Mouse (Mus musculus) forebrain, embryonic 11.5 days (tissue): ENCODE data around the gene Rbfox2. TPM values are rescaled to one million over a fixed set of nuclear protein-coding genes. Genes with fewer than 3 reads are reported as not detected.
A peak's percentile ranks its signal among the peaks of the same experiment; 100 is the strongest.

Experiments used
- ATAC-seq: fragments of 200-750 bp; cut with Nextera tagmentation; replicated peaks from 2 replicates; pipeline ENCODE4 v1.8.0; 2017; ENCODE audit warnings: moderate TSS enrichment; ENCODE audit not compliant: low FRiP score
- DNase-seq: peaks from one replicate; pipeline ENCODE4 v3.0.0-alpha.2; 2017; ENCODE audit warnings: low spot score
- H3K27ac ChIP-seq: fragments of 300-500 bp; sonication (generic); 2 replicates; pipeline ENCODE4 v1.5.1; 2014; ENCODE audit warnings: low read depth, low read length
- H3K27me3 ChIP-seq: fragments of 300-500 bp; sonication (generic); 2 replicates; pipeline ENCODE4 v1.6.1; 2014; ENCODE audit warnings: mild to moderate bottlenecking, low read length, mixed read lengths; ENCODE audit not compliant: control insufficient read depth, insufficient read depth
- H3K36me3 ChIP-seq: fragments of 300-500 bp; sonication (generic); 2 replicates; pipeline ENCODE4 v1.6.1; 2014; ENCODE audit warnings: mild to moderate bottlenecking, low read length, moderate library complexity, mixed read lengths; ENCODE audit not compliant: control insufficient read depth, insufficient read depth
- H3K4me1 ChIP-seq: fragments of 300-500 bp; sonication (generic); replicated peaks from 2 replicates; pipeline ENCODE4 v1.6.1; 2014; ENCODE audit warnings: low read length, mixed read lengths; ENCODE audit not compliant: control insufficient read depth, insufficient read depth
- H3K4me2 ChIP-seq: fragments of 300-500 bp; sonication (generic); 2 replicates; pipeline ENCODE4 v1.6.1; 2014; ENCODE audit warnings: low read depth, mild to moderate bottlenecking, low read length, moderate library complexity, mixed read lengths; ENCODE audit not compliant: severe bottlenecking
- H3K4me3 ChIP-seq: fragments of 300-500 bp; sonication (generic); 2 replicates; pipeline ENCODE4 v1.5.1; 2014; ENCODE audit warnings: low read depth, low read length
- H3K9ac ChIP-seq: fragments of 300-500 bp; sonication (generic); 2 replicates; pipeline ENCODE4 v1.6.1; 2014; ENCODE audit warnings: low read length
- H3K9me3 ChIP-seq: fragments of 300-500 bp; sonication (generic); 2 replicates; pipeline ENCODE4 v1.6.1; 2016; ENCODE audit warnings: low read length, mixed read lengths; ENCODE audit not compliant: control insufficient read depth
- WGBS: fragments of 180-500 bp; shearing (Covaris S2); extraction: QIAGEN DNeasy Blood & Tissue Kit; methylation state at CpG from one replicate; pipeline ENCODE4 v1.1.7; 2014; 5-methylcytosine and 5-hydroxymethylcytosine counted together
- polyA plus RNA-seq: library from polyadenylated mRNA; unstranded; fragments of >200 nt; fragmentation: Nextera tagmentation; extraction: Ambion mirVana; gene quantifications from 2 replicates; pipeline ENCODE4 v1.2.1, GENCODE M21; 2014

Rbfox2 gene
- polyA plus RNA-seq, 1 experiment from 2014 or later, result 68.2 TPM

DNA sequence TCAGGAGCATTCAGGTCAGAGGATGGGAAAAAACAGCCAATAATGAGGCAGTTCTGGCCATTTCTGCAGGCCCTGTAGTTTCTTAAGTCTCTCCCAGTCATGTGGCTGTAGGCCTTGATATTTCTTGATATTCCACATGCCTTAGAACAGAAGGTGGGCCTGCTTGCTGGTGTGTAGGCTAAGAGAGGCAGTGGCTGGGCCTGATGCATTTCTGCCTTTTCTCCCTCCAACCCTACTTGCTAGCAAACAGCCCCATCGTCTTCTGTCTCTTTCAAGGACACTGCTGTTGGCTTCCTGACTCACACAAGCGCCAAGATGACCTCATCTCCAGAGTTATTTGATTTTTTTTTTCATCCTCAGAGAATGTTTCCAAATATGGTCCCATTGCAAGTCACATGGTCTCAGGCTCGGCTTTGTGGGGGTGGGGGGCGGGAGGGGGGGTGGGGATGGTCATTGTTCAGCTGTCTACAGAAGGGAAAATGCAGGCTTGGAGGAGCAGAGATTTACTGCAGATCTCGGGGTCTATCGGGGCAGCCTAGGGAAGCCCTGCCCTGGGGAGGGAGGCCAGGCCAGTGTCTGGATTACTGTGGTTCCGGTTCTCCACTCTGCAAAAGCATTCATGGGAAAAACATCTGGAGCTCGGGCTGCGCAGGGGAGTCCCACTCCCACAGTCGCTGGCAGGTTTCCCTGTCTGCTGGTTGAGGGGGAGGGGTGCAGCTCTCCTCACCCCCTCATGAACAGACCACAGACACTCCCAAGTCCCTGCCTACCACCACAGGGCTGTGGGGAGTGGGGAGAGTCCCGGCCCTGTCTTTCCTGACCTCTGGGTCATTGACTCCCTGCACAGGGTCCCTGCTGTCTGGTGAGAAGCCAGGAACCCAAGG, 269.3 kb downstream of the Rbfox2 start:
- Histone ChIP-seq H3K4me1 (0 out of 2 replicates have a peak, but pooled peaks cover 3% of the 10 kb centered on the region), H3K9me3 (no peaks in the 10 kb centered on the region), H3K9ac (no peak overlapping the region), H3K27me3 (no peaks in the 10 kb centered on the region), H3K27ac (peak overlapping the region; percentile 55), H3K36me3 (no peaks in the 10 kb centered on the region), H3K4me2 (no peak overlapping the region), H3K4me3 (no peak overlapping the region)
- 53% methylated on average over 11 of the region's 11 CpGs for WGBS
- DNase-seq, result no peak
- no peak for ATAC-seq

DNA sequence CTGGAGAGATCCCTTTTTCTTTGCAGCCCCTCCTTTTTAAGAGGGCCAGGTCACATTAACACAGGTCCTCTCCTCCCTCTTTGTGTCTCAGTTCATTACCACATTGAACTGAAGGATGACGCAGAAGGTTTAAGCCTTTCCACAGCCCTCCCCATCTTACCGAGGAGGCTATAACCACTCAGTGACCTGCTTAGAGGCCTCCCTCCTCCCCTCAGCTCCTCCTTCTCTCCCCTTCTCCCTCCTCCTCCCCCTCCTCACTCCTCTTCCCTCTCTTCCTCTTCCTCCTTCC, 269.9 kb downstream of the Rbfox2 start:
- ATAC-seq (no peak), DNase-seq (no peak)
- 34% methylated on average over 2 of the region's 2 CpGs for WGBS
- Histone ChIP-seq H3K4me1 (0 out of 2 replicates have a peak, but pooled peaks cover 3% of the 10 kb centered on the region), H3K4me3 (no peak overlapping the region), H3K27me3 (no peaks in the 10 kb centered on the region), H3K9ac (no peak overlapping the region), H3K27ac (peak overlapping the region; percentile 55; the same call in 1 of the 2 replicates), H3K36me3 (no peaks in the 10 kb centered on the region), H3K4me2 (no peak overlapping the region), H3K9me3 (no peaks in the 10 kb centered on the region)

DNA sequence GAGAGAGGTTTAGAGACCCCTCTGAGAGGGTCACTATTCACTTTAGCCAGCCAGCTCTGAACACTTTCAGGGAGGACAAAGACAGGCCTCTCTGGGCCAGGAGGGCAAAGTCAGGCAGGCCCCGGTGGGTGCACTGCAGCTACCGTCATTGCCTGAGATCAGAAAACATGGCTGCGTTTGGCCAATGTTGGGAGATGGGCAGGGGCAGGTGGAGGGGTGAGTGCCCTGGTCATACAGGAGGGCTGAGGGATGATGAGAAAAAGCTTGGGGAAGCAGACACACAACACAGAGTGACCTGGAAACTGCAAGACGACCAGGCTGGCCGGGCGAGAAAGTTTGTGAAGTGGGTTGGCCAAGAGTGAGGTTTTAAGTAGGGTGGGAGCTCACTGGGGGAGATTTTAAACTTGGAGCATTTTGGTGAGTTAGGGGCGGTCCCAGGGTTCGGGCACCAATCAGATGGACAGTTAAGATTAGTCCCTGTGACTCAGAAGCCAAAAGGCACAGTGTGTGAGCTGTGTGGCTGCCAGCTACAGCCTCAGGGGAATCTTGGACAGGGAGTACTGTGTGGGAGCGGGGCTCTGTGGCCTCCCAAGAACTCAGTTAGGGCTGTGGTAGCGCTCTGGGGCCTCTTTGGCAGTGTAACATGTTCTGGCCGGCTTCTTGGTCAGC, 270.4 kb downstream of the Rbfox2 start:
- WGBS, result 82% methylated on average over 11 of the region's 11 CpGs
- Histone ChIP-seq H3K36me3 (no peaks in the 10 kb centered on the region), H3K9me3 (no peaks in the 10 kb centered on the region), H3K27me3 (no peaks in the 10 kb centered on the region), H3K9ac (no peak overlapping the region), H3K4me3 (no peak overlapping the region), H3K4me2 (no peak overlapping the region), H3K27ac (peak overlapping the region; percentile 55; the same call in 1 of the 2 replicates), H3K4me1 (0 out of 2 replicates have a peak, but pooled peaks cover 3% of the 10 kb centered on the region)
- no peak for ATAC-seq
- DNase-seq, result no peak

DNA sequence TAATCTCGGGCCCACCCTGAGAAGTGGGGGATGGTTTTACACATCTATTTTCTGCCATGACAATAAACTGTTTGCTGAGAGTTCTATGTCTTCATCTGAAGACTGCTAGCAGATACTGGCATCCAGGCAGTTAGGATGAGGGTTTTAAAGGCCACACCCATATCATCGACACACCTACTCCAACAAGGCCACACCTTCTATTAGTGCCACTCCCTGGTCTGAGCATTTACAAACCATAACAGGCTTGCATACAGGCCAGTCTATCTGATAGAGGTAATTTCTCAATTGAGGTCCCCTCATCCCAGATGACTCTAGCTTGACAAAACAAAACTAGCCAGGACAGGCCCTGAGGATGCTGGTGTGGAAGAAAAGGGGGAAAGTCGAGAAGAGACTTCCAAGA, 271.2 kb downstream of the Rbfox2 start:
- Histone ChIP-seq H3K9me3 (no peaks in the 10 kb centered on the region), H3K4me1 (0 out of 2 replicates have a peak, but pooled peaks cover 3% of the 10 kb centered on the region), H3K4me3 (no peak overlapping the region), H3K9ac (no peak overlapping the region), H3K27me3 (no peaks in the 10 kb centered on the region), H3K4me2 (no peak overlapping the region), H3K27ac (no peak overlapping the region), H3K36me3 (no peaks in the 10 kb centered on the region)
- 86% methylated on average over 3 of the region's 3 CpGs for WGBS
- no peak for ATAC-seq
- no peak for DNase-seq

DNA sequence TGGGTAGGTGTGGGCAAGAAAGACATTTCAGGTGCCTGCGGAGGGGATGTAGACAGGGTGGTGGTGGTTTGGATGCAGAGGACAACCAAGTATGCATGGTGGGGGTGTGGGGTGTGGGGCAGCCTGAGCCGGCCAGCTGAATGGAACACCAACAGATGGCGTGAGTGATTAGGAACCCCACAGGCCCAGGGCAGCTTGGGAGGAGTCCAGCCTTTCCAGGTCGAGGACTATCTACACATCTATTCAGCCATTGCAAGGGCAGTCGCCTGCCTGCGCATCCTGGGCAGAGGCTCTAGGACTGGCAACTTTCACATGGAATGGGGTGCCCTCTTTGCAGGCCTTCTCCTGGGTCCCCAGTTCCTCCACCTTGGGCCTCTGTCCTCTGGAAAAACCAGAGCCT, 272.3 kb downstream of the Rbfox2 start:
- Histone ChIP-seq H3K27ac (no peak overlapping the region), H3K9ac (no peak overlapping the region), H3K27me3 (no peaks in the 10 kb centered on the region), H3K4me1 (0 out of 2 replicates have a peak, but pooled peaks cover 3% of the 10 kb centered on the region), H3K9me3 (no peaks in the 10 kb centered on the region), H3K4me3 (no peak overlapping the region), H3K4me2 (no peak overlapping the region), H3K36me3 (no peaks in the 10 kb centered on the region)
- WGBS, result 81% methylated on average over 6 of the region's 6 CpGs
- no peak for DNase-seq
- ATAC-seq, result no peak

DNA sequence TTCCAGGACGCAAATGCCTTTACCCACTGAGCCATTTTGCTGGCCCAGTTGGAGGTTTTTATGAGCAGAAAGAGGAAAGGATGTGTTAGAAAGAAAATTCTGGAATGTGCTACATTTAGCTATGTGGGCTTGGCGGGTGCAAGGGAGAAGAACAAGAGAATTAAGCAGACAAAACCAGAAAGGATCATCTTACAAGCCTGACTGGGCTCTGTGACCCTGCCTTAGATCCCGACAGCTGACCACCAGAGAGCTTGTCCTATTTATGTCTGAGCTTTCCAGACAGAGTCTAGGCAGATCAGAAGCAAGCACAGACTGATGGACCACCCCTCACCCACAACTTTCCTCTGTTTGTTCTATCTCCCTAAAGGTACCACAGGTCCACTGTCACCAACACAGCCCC, 275.5 kb downstream of the Rbfox2 start:
- no peak for ATAC-seq
- H3K27me3 ChIP-seq, result no peaks in the 10 kb centered on the region
- WGBS, result 56% methylated on average over 3 of the region's 3 CpGs

DNA sequence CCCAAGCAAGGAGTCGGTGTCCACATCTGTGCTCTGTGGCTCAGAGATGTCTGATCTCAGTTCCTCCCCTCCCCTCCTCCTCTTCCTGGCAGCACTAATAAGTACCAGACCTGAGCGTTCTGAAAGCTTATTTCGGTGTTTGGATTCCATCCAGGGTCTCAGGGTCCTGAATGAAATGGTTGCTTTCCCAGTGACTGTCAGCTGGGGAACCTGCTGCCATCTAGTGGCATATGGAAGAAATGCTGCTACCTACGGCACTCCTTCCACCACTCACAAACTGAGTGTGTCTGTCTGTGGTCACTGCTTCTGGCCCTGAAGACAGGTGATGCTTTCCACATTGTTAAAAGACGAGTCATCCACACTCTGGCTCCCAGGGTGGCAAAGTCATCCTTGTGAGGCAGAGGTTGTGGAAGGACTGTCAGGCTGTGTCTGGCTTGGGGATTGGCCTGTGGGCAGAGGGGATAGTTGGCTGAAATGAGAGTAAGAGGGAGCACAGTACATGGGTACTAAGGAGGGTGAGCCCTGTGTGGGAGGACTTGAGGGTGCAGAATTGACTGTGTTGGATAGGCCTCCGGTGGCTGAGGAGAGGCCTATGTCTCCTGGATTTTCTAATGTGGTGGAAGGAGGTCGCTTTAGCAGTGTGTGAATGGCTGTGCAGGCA, 277.3 kb downstream of the Rbfox2 start:
- no peak overlapping the region for H3K9ac ChIP-seq
- WGBS, result 37% methylated on average over 7 of the region's 7 CpGs
- no peaks in the 10 kb centered on the region for H3K4me1 ChIP-seq
- H3K9me3 ChIP-seq, result no peaks in the 10 kb centered on the region
- ATAC-seq, result no peak; the same call in 1 of the 2 replicates
- DNase-seq, result peak; percentile 82
- no peak overlapping the region for H3K4me3 ChIP-seq
- H3K4me2 ChIP-seq, result no peak overlapping the region
- no peaks in the 10 kb centered on the region for H3K36me3 ChIP-seq
- H3K27ac ChIP-seq, result no peak overlapping the region
- no peaks in the 10 kb centered on the region for H3K27me3 ChIP-seq

More for the DNA sequence above, 275.5 kb downstream of the Rbfox2 start:
- Histone ChIP-seq H3K36me3 (no peaks in the 10 kb centered on the region), H3K9ac (no peak overlapping the region), H3K9me3 (no peaks in the 10 kb centered on the region), H3K27ac (no peak overlapping the region), H3K4me2 (no peak overlapping the region), H3K4me1 (no peaks in the 10 kb centered on the region), H3K4me3 (no peak overlapping the region)
- no peak for DNase-seq
